Mouse (Mus musculus): ENCODE measurements at regions not wholly inside any gene's neighbourhood (a gene's known extent, or its start where the extent isn't known, plus 50 kb on each side); places are given as distances from the start of the nearest gene placed in this dataset.

GRCm38 (mm10) chr6:58752496-58752895 lies 78.8 kb upstream of the Herc3 start:
- POLR2A ChIA-PET: no interaction called here
- CTCF ChIA-PET: no interaction called here

DNA sequence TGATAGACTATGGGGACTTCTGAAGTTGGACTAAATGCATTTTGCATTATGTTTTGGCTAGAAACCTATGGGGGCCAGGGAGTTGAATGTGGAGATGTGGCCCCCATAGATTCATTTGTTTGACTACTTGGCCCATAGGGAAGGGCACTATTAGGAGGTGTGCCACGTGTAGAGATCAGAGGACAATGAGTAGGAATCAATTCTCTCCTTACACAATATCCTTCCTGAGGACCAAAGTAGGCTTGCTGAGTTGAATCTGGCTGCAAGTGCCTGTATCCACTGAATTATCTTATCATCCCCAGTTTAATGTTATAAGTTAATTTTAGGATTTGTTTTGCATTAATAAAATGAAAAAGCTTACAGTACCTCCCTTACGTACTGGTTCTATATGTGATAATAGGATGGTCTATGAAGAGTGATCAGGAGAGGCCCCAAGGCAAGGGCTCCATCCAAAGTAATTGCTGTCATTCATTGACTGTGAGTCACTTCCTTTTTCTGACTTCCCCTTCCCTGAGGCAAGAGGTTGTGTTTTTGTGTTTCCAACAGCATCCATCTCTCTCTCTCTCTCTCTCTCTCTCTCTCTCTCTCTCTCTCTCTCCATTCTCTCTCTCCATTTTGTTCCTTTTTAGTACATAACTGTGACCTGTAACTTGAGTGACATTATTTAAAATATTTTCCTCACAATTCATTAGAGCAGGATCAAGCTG lies 74.8 kb upstream of the Herc3 start:
- ChIA-PET CTCF (no interaction called here), POLR2A (no interaction called here)

DNA sequence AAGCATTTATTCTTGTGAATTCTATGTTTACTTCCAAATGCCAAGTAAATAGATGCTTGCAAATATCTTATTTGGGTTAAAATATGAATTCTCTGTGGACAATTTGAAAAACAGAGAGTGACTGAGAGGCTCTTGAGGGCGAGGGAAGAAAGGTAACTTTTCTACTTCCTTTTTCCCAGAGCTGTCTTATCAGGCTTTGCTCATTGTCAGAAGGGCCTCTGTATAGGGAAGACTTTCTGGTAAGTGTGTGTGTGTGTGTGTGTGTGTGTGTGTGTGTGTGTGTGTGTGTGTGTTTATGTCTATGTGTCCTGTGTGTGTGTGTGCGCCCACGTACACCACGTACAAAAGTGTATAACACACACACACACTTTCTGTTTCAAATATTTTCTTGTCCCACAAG lies 73.9 kb upstream of the Herc3 start:
- CTCF ChIA-PET: no interaction called here
- POLR2A ChIA-PET: no interaction called here

GRCm38 (mm10) chr6:58770654-58771218 lies 60.5 kb upstream of the Herc3 start:
- ChIA-PET POLR2A (interaction anchor here in 1 of 4 experiments (0.7 kb wide), 2 partner anchors 86 to 175 kb away, joined by 3 read pairs; no protein-coding TSS in a partner anchor), CTCF (interaction anchor here (0.5 to 1.6 kb wide), 9 partner anchors 129 to 760 kb away, joined by 3 to 9 read pairs (median 5); no protein-coding TSS in a partner anchor)

GRCm38 (mm10) chr6:58772014-58772413 lies 59.3 kb upstream of the Herc3 start:
- CTCF ChIA-PET: no interaction called here
- POLR2A ChIA-PET: no interaction called here
